Mouse (Mus musculus): ENCODE measurements around the gene Ndufaf4.

The Ndufaf4 gene

DNA sequence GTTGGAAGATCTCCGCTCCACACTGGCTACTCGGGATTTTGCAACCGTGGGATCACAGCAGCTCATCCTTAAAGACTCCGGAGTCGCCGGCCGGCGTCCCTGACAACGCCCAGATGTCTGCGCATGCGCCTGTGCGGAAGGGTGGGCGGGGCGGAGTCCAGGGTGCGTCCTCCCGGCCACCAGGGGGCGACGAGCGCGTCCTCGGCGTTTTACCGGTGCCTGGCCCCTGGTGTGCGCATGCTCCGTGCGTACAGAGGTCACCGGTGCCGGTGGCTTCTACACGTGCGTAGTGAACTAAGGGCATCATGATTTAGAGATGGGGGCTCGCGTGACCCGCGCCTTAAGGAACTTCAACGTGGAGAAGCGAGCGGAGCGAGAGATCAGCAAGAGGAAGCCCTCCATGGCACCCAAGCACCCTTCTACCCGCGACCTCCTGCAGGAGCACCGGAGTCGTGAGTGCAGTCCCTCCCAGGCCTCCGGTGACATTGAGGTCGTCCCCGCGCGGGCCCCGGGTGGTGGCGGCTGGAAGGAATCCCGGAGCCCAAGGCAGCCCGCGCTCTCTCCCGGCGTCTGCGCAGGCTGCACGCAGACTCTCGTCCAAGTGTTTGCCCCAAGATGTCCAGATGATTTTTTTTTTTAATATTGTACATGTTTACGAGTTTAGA, at the start of gene Ndufaf4:
Gene Ndufaf4 (plus strand): TSS at position 233 of the 665 bp plus-strand sequence.
- DNase-seq (ENCODE audit: low read depth, low spot score) = peak; percentile 95

DNA sequence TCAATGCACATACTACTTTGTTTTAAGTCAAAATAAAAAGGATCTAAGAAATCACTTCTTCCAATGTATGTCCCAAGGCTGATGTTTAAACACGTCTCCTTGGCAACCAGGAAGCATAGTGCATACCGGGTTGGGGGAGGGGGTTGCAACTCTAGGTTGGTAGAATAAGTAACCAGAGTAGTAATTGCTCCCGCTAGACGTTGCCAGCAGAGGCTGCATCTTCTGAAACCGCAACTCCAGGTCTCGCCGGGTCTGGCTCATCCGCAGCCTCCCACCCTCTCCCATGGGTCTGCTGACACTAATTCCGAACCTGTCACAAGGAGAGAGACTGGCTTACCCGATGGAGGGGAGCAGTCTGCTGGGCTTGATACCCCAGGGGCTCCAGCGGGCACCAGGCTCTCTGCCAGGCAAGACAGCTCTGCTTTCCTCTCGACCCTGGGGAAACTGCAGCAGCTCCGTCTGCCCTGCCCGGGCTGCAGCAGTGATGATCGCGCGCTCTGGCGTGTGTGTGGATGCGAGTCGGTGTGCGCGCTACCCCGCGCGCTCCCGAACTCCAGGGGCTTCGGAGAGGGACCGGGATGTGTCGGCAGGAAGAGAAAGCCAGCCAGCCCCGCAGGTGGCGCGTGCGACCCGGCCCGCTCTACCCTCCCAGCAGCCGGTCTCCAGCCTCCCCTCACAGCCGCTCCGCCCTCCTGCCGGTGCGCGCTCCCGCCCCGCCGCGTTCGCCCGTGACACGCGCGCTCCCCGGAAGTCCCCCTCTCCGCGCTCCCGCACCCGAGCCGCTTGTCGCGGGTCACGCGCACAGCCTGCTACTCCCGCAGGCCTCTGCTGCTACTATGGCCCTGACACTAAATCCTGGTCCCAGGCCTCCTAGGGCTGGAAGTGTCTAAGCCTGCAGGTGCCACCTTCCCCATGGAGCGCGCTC, 47.2 kb upstream of the Ndufaf4 start, which contains the start of gene Klhl32:
Gene Klhl32 (minus strand): TSS at position 724 of the 925 bp plus-strand sequence.
- peak; percentile 60 for DNase-seq (ENCODE audit: low read depth, low spot score)

- DNase-seq (ENCODE audit: low read depth, low spot score) = no peak
Observed at GRCm38 (mm10) chr4:24865691-24866090, 32.2 kb upstream of the Ndufaf4 start.

GRCm38 (mm10) chr4:24869230-24869629, 28.7 kb upstream of the Ndufaf4 start:
- DNase-seq (ENCODE audit: low read depth, low spot score) = no peak

DNA sequence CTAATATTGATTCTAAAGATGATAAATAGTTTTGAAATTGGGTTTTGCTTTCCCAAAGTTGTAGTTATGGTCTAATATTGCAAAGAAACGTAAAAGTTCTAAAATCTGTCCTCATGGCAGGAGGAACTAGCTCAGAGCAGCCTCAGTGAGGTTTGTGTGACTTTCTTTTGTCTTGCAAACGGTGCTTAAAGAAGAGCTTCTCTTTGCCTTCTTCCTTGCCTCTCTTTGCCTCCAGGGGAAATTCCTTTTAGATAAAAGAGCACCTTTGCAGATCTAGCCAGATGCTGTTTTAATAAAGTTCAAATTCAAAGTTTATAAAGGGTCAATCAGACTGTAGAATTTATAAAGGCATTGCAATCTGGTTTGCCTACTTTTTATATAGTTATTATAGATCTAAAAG, 8.5 kb upstream of the Ndufaf4 start:
- peak; percentile 42 for DNase-seq (ENCODE audit: low read depth, low spot score)

- DNase-seq (ENCODE audit: low read depth, low spot score) = peak; percentile 71
Observed at GRCm38 (mm10) chr4:24892293-24892692, 5.6 kb upstream of the Ndufaf4 start.

DNA sequence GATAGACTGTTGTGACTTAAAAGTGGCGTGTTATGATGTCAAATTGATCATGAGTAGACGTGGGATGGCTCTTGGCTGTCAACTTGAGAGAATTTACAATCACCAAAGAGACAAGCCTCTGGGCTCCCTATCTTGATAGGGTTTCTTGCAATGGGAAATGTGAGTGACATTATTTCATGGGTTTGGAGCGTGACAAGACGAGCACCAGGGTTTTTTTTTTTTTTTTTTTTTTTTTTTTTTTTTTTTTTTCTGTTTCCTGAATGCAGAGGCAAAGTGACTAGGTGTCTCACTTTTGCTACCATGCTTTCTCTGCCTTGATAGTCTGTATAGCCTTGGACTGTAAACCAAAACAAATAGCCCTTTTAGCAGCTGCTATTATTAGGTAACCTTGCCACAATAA, 3.3 kb upstream of the Ndufaf4 start:
- DNase-seq (ENCODE audit: low read depth, low spot score) = no peak

DNA sequence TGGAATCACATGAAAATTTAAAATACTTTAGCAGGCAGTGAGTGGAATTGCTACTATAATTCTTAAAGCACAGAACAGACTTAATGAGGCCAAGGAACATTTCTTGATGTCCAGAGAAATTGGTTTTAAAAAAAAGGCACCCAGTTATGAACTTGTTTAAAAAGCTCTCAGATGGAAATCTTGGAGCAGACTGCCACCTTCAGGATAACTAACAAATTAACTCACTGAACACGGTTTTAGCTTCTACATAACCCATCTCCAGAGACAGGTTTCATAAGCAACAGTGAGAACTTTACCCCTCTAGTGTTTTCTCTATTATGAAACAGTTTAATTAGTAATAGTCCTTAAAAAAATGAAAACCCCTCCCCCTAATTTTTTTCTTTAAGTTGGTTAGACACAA, 1.1 kb upstream of the Ndufaf4 start:
- DNase-seq (ENCODE audit: low read depth, low spot score) = peak; percentile 60

DNA sequence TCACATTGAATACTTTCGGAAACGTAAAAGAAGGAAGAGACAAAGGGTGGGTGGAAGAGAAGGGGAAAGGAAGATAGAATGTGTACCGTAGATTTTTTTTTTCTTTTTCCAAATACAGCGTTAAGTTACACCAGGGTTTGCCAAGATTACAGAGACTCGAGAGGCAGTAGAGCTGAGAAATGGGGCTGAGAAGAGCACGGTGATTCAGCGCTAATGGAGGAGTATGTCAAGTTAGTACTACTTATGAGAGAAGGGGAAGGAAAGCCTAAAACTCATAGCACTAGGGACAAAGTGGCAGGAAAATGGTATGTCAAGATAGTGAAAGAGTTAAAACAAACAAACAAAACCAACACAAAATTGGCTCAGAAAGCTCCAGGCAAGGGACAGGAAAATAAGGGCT, 532 bp upstream of the Ndufaf4 start:
- no peak for DNase-seq (ENCODE audit: low read depth, low spot score)

DNA sequence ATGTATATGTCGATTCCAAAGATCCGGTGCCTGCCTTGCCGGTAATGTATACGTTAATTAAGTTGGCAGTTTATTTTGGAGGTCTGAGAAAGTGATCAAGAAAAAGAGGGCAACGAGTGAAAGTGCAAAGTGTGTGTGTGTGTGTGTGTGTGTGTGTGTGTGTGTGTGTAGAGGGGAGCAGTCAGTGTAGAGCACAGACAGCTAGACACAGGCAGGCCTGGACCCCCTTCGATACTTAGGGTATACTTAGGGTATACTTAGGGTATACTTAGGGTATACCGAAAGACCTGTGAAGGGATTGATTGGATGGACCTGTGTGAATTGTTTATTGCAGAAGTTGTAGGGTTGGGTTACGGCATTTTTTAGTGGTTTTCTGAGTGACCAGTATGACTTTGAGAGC, 753 bp downstream of the Ndufaf4 start:
- DNase-seq (ENCODE audit: low read depth, low spot score) = no peak

- DNase-seq (ENCODE audit: low read depth, low spot score) = no peak
Observed at GRCm38 (mm10) chr4:24899146-24899545, 1.3 kb downstream of the Ndufaf4 start.

- no peak for DNase-seq (ENCODE audit: low read depth, low spot score)
Observed at GRCm38 (mm10) chr4:24907745-24908144, 9.9 kb downstream of the Ndufaf4 start.

DNA sequence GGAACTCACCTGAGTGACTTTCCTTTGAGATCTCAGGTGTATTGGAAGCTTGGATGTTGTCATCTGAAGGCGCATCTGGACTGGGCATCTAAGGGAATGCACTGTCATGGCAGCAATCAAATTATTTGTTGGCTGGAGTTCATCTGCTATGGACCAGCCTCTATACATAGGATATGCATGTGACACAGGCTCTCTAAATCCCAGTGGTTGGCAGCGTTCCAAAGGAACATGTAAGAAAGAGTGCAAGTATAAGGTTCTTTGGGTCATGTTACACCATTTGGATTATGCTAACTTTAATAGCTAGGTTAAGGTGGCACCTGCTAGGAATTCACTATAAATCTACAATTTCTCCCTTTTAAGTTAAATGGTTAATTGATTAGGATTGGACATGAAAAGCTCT, 17.7 kb downstream of the Ndufaf4 start:
- no peak for DNase-seq (ENCODE audit: low read depth, low spot score)

GRCm38 (mm10) chr4:24920006-24920577, 22.2 kb downstream of the Ndufaf4 start:
- no peak for DNase-seq (ENCODE audit: low read depth, low spot score)

- no peak for DNase-seq (ENCODE audit: low read depth, low spot score)
Observed at GRCm38 (mm10) chr4:24924726-24925125, 26.8 kb downstream of the Ndufaf4 start.

- no peak for DNase-seq (ENCODE audit: low read depth, low spot score)
Observed at GRCm38 (mm10) chr4:24928260-24928780, 30.4 kb downstream of the Ndufaf4 start.

- no peak for DNase-seq (ENCODE audit: low read depth, low spot score)
Observed at GRCm38 (mm10) chr4:24928926-24929325, 31.0 kb downstream of the Ndufaf4 start.

- no peak for DNase-seq (ENCODE audit: low read depth, low spot score)
Observed at GRCm38 (mm10) chr4:24942728-24943424, 45.0 kb downstream of the Ndufaf4 start.

Measured in ES-CJ7 (cell line).